Mouse (Mus musculus) B cell, adult 2 months (primary cell): Measurements from ENCODE around the gene Cib1.
A peak's percentile ranks its signal among the peaks of the same experiment; 100 is the strongest.

Experiments
- DNase-seq, 2 experiments: peaks; one replicate each; pipeline ENCODE4 v3.0.0; 2022

The Cib1 gene

GRCm38 (mm10) chr7:80231971-80232488 is 583 bp downstream of the Cib1 start:
- DNase-seq: no peak

GRCm38 (mm10) chr7:80230196-80230595 is 2.4 kb downstream of the Cib1 start:
- peak; percentile 36 to 43 for DNase-seq

- no peak for DNase-seq
Measured at GRCm38 (mm10) chr7:80227065-80227464, 5.5 kb downstream of the Cib1 start.

- DNase-seq: no peak
Measured at GRCm38 (mm10) chr7:80221179-80221750, 11.3 kb downstream of the Cib1 start.

- no peak for DNase-seq
Measured at GRCm38 (mm10) chr7:80220237-80220797, 12.3 kb downstream of the Cib1 start.

- DNase-seq: no peak
Measured at GRCm38 (mm10) chr7:80218666-80219065, 13.9 kb downstream of the Cib1 start.

GRCm38 (mm10) chr7:80216566-80216965 is 16.0 kb downstream of the Cib1 start:
- no peak for DNase-seq

- peak; percentile 90 to 91 for DNase-seq
Measured at GRCm38 (mm10) chr7:80215398-80215797, 17.2 kb downstream of the Cib1 start.

- peak; percentile 46 to 47 for DNase-seq
Measured at GRCm38 (mm10) chr7:80214459-80214858, 18.2 kb downstream of the Cib1 start.

- DNase-seq: no peak
Measured at GRCm38 (mm10) chr7:80213604-80214003, 19.0 kb downstream of the Cib1 start.

GRCm38 (mm10) chr7:80210982-80211381 is 21.6 kb downstream of the Cib1 start:
- no peak for DNase-seq

- DNase-seq: peak; percentile 86 to 89
Measured at GRCm38 (mm10) chr7:80209669-80210068, 22.9 kb downstream of the Cib1 start.

GRCm38 (mm10) chr7:80208738-80209430 is 23.7 kb downstream of the Cib1 start:
- DNase-seq: peak in 1 of 2 experiments; percentile 20

GRCm38 (mm10) chr7:80208026-80208642 is 24.5 kb downstream of the Cib1 start:
- no peak for DNase-seq

GRCm38 (mm10) chr7:80207314-80207731 is 25.3 kb downstream of the Cib1 start:
- peak; percentile 26 to 29 for DNase-seq

- peak in 1 of 2 experiments; percentile 36 for DNase-seq
Measured at GRCm38 (mm10) chr7:80205705-80206589, 26.7 kb downstream of the Cib1 start.

GRCm38 (mm10) chr7:80204961-80205360 is 27.7 kb downstream of the Cib1 start:
- peak; percentile 64 to 71 for DNase-seq

- DNase-seq: peak in 1 of 2 experiments; percentile 58
Measured at GRCm38 (mm10) chr7:80204362-80204761, 28.3 kb downstream of the Cib1 start.

- peak; percentile 82 to 83 for DNase-seq
Measured at GRCm38 (mm10) chr7:80203638-80204096, 28.9 kb downstream of the Cib1 start.

- DNase-seq: no peak
Measured at GRCm38 (mm10) chr7:80202961-80203360, 29.7 kb downstream of the Cib1 start.

GRCm38 (mm10) chr7:80201888-80202540 is 30.6 kb downstream of the Cib1 start:
- DNase-seq: no peak
